Mouse (Mus musculus): ENCODE results near the gene Cldn8. TPM values are rescaled to one million over a fixed set of nuclear protein-coding genes. Genes with fewer than 3 reads are reported as not detected.

The Cldn8 gene
- total RNA-seq (2021): not detected
- long read RNA-seq, experiment 1: 0 reads
- long read RNA-seq, experiment 2: 0 reads

DNA sequence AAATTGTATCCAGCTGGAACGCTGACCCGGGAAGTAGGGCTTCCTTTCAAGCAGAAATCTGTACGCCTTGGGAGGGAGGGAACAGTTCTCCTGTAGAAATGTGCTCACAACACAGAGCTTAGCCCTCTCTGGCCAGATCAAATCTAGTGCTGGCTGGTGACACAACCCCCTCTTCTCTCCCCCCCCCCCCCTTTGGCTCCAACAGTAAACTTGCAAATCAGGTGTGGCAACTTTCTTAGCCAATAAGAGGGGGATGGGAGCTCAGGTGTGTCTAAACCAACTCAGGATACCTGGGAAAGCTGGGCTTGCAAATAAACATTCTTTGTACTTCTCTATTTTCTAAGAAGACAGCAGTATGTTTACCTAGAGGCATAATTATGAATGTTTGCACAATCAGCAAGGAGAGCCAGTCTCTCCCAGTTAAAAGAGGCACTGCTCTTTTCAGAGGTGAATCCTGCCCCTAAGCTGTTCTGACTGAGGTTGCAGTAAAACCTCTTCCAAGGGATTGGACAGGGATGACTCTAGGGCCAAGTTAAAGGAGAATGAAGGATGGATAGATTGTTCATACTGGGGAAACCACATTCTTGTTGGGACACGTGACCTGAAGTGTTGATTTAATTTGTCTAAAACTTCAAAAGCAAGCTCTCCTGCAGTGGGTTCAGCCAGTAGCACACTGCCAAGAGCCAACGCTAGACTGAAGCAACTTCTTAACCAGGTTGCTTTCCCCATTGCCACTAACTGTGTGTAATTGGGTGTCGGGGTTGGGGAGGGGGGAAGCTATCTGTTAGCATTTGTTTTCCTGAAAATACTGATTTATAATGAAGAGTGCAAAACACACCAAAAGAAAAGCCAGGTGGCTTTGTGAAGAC, at the start of gene Cldn8:
TSS of gene Cldn8 (minus strand) at position 139 of the 869 bp plus-strand sequence.
- DNase-seq (ENCODE audit: low spot score in 2 of 2): no peak
- TF ChIP-seq CTCF (conservative IDR thresholded peaks at IDR 0.05): no peak
- Histone ChIP-seq H3K4me3 (no peak within 1 kb of the TSS), H3K27ac (no peak within 1 kb of the TSS)

DNA sequence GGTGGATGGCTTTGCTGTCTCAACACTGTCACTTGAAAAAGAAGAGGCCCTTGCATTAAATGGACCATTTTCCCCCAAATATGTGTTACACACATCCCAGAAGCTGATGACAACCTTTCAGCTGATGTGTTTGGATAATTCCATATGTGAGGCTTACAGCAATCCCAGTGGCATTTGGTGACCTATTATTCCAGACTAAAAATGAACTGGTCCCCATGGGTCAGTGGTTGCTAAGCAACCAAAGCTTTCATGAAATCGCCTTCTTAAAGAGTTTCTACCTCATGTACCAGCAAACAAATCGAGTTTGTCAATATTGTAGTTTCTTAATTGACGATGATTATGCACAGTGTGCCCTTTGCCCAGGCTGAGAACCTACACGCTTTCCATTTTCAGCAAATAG, 49.7 kb upstream of the Cldn8 start:
- no peak for DNase-seq (ENCODE audit: low spot score in 2 of 2)
- Histone ChIP-seq H3K4me3 (no peak overlapping the region), H3K27ac (no peak overlapping the region)
- no peak for TF ChIP-seq CTCF (conservative IDR thresholded peaks at IDR 0.05)

GRCm38 (mm10) chr16:88611922-88612321, 48.9 kb upstream of the Cldn8 start, which contains the start of gene Krtap24-1:
Gene Krtap24-1 (minus strand): TSS chr16:88612279.
- TF ChIP-seq CTCF (conservative IDR thresholded peaks at IDR 0.05): no peak

DNA sequence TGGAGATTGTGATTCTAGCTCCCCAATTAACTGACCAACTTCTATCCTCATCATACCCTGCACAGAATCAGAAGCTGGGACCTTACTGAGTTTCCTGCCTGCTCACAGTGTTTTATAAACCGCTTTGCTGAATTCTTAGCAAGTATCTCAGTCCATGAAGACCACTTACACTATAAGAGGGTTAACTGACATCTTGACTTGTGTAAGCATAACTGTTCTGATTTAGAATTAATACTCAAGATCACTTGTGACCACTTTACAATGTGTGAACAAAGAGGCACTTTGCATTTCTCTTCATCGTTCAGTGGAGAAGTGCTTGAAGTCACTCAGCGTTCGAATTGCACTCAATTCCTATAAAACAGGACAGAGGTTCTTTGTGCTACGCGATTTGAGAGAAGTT, 41.6 kb upstream of the Cldn8 start:
- H3K4me3 ChIP-seq: no peak overlapping the region
- no peak for TF ChIP-seq CTCF (conservative IDR thresholded peaks at IDR 0.05)
- DNase-seq (ENCODE audit: low spot score in 2 of 2): no peak
- no peak overlapping the region for H3K27ac ChIP-seq

More at GRCm38 (mm10) chr16:88611922-88612321, 48.9 kb upstream of the Cldn8 start, which contains the start of gene Krtap24-1:
- H3K4me3 ChIP-seq: no peak within 1 kb of the TSS
- no peak within 1 kb of the TSS for H3K27ac ChIP-seq
- DNase-seq (ENCODE audit: low spot score in 2 of 2): no peak

DNA sequence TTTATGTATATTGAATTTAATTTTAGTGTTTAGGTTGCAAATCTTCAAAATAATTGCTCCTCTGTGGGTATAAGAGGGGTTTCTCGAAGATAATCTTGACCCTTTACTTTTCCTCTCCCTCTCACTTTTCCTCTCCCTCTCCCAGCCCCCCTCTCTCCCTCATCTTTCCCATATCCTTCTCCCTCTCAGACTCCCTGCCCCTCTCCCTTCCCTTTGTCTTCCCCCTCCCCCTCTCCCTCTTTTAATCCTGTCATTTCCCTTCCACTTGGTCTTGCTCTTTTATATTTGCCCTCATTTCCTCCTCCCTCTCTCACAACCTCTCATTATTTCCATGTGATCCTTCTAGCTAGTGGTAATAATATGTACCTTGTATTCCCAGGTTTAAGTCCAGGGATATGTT, 39.5 kb upstream of the Cldn8 start:
- H3K27ac ChIP-seq: no peak overlapping the region
- no peak for DNase-seq (ENCODE audit: low spot score in 2 of 2)
- TF ChIP-seq CTCF (conservative IDR thresholded peaks at IDR 0.05): no peak

DNA sequence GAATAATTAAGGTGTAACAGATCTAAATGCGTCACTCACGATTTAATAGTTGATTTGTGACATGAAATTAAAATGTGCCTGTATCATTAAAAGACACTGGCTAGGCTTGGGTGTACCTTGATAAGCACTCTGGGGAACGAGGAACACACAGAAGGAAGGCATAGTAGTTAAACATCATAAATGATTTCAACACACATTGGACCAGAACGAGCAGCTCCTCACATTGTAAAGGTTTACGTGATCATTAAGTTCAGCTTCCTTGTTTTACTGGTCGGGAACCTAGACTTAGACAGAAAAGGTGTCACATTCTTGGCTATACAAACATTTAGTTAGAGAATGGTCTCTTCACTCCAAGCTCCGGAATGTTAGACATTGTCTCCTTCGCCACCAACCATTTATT, 37.3 kb upstream of the Cldn8 start:
- no peak for DNase-seq (ENCODE audit: low spot score in 2 of 2)
- no peak for TF ChIP-seq CTCF (conservative IDR thresholded peaks at IDR 0.05)
- no peak overlapping the region for H3K27ac ChIP-seq
- no peak overlapping the region for H3K4me3 ChIP-seq

More for the DNA sequence above, 39.5 kb upstream of the Cldn8 start:
- no peak overlapping the region for H3K4me3 ChIP-seq

DNA sequence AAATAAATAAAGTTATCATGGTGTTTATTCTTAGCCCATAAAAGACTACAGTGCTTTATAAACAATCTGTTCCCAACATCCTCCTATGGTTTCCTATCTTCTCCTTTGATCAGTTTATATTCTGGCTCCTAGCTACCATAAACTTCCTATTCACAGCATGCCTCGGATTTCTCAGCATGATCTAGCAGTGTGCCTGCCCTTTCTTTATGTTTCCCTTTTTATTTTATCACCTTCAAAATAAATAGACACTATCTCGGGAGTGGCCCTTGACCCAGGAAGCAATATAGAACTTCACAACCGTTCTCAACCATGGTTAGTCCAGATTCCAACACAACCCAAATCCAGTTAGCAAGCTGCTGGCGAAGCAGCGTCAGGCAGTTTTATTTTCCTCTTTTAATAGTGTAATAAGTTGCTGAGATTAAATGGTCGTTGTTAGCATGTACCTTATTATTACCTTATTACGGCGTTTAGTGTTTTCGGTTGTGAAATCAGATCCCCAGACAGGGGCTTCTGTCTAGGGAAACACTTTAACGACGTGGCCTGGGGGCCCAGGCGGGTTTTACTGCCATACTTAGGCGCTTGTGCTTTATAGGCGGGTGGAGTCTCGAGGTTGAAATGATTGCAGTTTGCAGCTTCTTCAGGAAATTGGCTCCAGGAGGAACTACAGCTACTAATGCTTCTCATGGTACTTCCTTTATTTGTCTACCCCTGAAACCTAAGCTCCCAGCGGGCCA, 36.7 kb upstream of the Cldn8 start:
- Histone ChIP-seq H3K27ac (no peak overlapping the region), H3K4me3 (no peak overlapping the region)
- DNase-seq (ENCODE audit: low spot score in 2 of 2): no peak
- TF ChIP-seq CTCF (conservative IDR thresholded peaks at IDR 0.05): no peak

- no peak for DNase-seq (ENCODE audit: low spot score in 2 of 2)
- Histone ChIP-seq H3K4me3 (no peak overlapping the region), H3K27ac (no peak overlapping the region)
- peak; percentile 62 for TF ChIP-seq CTCF (conservative IDR thresholded peaks at IDR 0.05)
Observed at GRCm38 (mm10) chr16:88592758-88593157, 29.8 kb upstream of the Cldn8 start.

- Histone ChIP-seq H3K27ac (no peak overlapping the region), H3K4me3 (no peak overlapping the region)
- TF ChIP-seq CTCF (conservative IDR thresholded peaks at IDR 0.05): no peak
- no peak for DNase-seq (ENCODE audit: low spot score in 2 of 2)
Observed at GRCm38 (mm10) chr16:88583338-88583737, 20.4 kb upstream of the Cldn8 start.

GRCm38 (mm10) chr16:88575885-88576679, 13.1 kb upstream of the Cldn8 start:
- no peak overlapping the region for H3K4me3 ChIP-seq
- TF ChIP-seq CTCF (conservative IDR thresholded peaks at IDR 0.05): no peak
- DNase-seq (ENCODE audit: low spot score in 2 of 2): no peak
- H3K27ac ChIP-seq: no peak overlapping the region

- no peak overlapping the region for H3K4me3 ChIP-seq
- H3K27ac ChIP-seq: no peak overlapping the region
- TF ChIP-seq CTCF (conservative IDR thresholded peaks at IDR 0.05): no peak
- no peak for DNase-seq (ENCODE audit: low spot score in 2 of 2)
Observed at GRCm38 (mm10) chr16:88572904-88573404, 10.0 kb upstream of the Cldn8 start.

GRCm38 (mm10) chr16:88570136-88570535, 7.2 kb upstream of the Cldn8 start:
- DNase-seq (ENCODE audit: low spot score in 2 of 2): no peak
- H3K4me3 ChIP-seq: no peak overlapping the region
- no peak overlapping the region for H3K27ac ChIP-seq
- TF ChIP-seq CTCF (conservative IDR thresholded peaks at IDR 0.05): no peak

Data from layer of hippocampus, adult 2 months (tissue).